Mouse (Mus musculus) midbrain, embryonic 13.5 days (tissue): ENCODE measurements at regions not wholly inside any gene's neighbourhood (a gene's known extent, or its start where the extent isn't known, plus 50 kb on each side); places are given as distances from the start of the nearest gene placed in this dataset.

Experiments used
- ATAC-seq: fragments of 200-750 bp; cut with Nextera tagmentation; 2 replicates; pipeline ENCODE4 v1.8.0; 2017; ENCODE audit warnings: mild to moderate bottlenecking, moderate TSS enrichment, moderate library complexity
- H3K27ac ChIP-seq: fragments of 300-500 bp; sonication (generic); 2 replicates; pipeline ENCODE4 v1.5.1; 2015; ENCODE audit warnings: inconsistent platforms, mild to moderate bottlenecking, moderate library complexity
- H3K27me3 ChIP-seq: fragments of 300-500 bp; sonication (generic); 2 replicates; pipeline ENCODE4 v1.6.1; 2015; ENCODE audit warnings: mild to moderate bottlenecking, inconsistent platforms
- H3K36me3 ChIP-seq: fragments of 300-500 bp; sonication (generic); 2 replicates; pipeline ENCODE4 v1.6.1; 2015; ENCODE audit warnings: mild to moderate bottlenecking, inconsistent platforms
- H3K4me1 ChIP-seq: fragments of 300-500 bp; sonication (generic); replicated peaks from 2 replicates; pipeline ENCODE4 v1.6.1; 2015; ENCODE audit warnings: inconsistent platforms
- H3K4me2 ChIP-seq: fragments of 300-500 bp; sonication (generic); replicated peaks from 2 replicates; pipeline ENCODE4 v1.6.1; 2015; ENCODE audit warnings: moderate library complexity, mild to moderate bottlenecking, inconsistent platforms
- H3K4me3 ChIP-seq: fragments of 300-500 bp; sonication (generic); replicated peaks from 2 replicates; pipeline ENCODE4 v1.5.1; 2015; ENCODE audit warnings: mild to moderate bottlenecking, inconsistent platforms
- H3K9ac ChIP-seq: fragments of 300-500 bp; sonication (generic); replicated peaks from 2 replicates; pipeline ENCODE4 v1.6.1; 2015; ENCODE audit warnings: mild to moderate bottlenecking, inconsistent platforms
- H3K9me3 ChIP-seq: fragments of 300-500 bp; sonication (generic); 2 replicates; pipeline ENCODE4 v1.6.1; 2016; ENCODE audit warnings: mild to moderate bottlenecking, inconsistent platforms
- WGBS: fragments of 180-500 bp; shearing (Covaris S2); methylation state at CpG from one replicate; pipeline ENCODE4 v1.1.7; 2015; 5-methylcytosine and 5-hydroxymethylcytosine counted together

DNA sequence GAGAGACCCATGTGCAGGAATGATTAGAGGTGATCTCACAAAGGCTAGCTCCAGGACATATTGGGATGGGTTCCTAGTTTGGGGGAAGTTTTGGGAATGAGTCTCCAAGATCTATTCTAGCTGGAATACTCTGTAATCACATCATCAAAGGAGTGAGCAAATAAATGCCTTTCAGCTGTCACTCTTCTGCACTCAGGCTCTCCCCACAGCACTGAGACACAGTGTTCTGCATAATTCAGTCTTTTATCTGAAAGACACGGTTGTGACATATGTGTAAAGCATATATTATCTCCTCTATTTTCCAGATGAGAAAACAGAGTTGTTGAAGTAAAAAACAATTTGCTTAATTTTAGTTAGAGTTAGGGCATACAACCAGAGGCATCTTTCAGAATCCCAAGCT, 457.3 kb upstream of the Isx start:
- Histone ChIP-seq H3K27me3 (no peaks in the 10 kb centered on the region), H3K27ac (no peak overlapping the region), H3K4me1 (no peaks in the 10 kb centered on the region), H3K9me3 (no peaks in the 10 kb centered on the region), H3K9ac (no peak overlapping the region), H3K36me3 (no peaks in the 10 kb centered on the region), H3K4me2 (no peak overlapping the region), H3K4me3 (no peak overlapping the region)
- 17% methylated on average over 1 of the region's 1 CpGs for WGBS
- 0 out of 2 replicates have a peak, but pooled peaks have one; percentile 43 for ATAC-seq
